Mouse (Mus musculus): ENCODE measurements around the gene Rasal2. TPM values are rescaled to one million over a fixed set of nuclear protein-coding genes. Genes with fewer than 3 reads are reported as not detected.

Rasal2 gene
- total and polyA plus RNA-seq, 3 experiments, result 1.5 to 3.2 TPM; not detected in 1

DNA sequence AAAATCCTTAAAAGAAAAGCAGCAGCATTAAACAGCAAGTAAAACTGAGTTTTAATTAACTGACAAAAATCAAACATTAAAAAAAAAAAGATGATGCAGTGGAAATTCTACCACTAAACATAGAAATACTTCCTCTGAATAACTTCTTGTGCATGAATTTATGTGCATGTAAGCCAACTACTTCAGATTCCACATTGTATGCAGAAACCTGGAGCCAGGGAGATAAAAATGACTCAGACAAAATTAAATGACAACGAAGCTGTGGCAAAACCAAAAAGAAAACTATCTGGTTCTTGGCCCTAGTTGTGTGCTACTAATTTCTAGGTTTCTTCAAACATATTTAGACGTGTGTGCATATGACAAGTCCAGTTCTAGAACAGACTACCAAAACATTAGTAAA, 2.7 kb downstream of the Rasal2 start:
- Histone ChIP-seq H3K36me3 (ENCODE audit: control insufficient read depth in 1 of 2, insufficient read depth in 2 of 2, low read length in 2 of 2) (peaks cover 0 to 24% of the 10 kb centered on the region in 2 experiments; a peak in 2 of 4 replicates), H3K27me3 (ENCODE audit: control insufficient read depth in 1 of 2, insufficient read depth in 2 of 2, low read length in 2 of 2) (no peaks in the 10 kb centered on the region), H3K4me3 (ENCODE audit: control insufficient read depth in 1 of 2, insufficient read depth in 1 of 2, low read depth in 2 of 2, low read length in 2 of 2) (peak overlapping the region in 1 of 2 experiments; percentile 46; a peak in 2 of 4 replicates), H3K9me3 (replicated peaks; ENCODE audit: insufficient read depth, low read length) (no peaks in the 10 kb centered on the region), H3K4me1 (ENCODE audit: control insufficient read depth in 1 of 2, insufficient read depth in 2 of 2, low read length in 2 of 2) (peaks cover 12 to 16% of the 10 kb centered on the region in 2 experiments), H3K9ac (ENCODE audit: control insufficient read depth, low read depth, low read length, poor library complexity, severe bottlenecking) (no peak overlapping the region), H3K27ac (ENCODE audit: control insufficient read depth, low read depth, low read length) (0 out of 2 replicates have a peak overlapping the region, but pooled peaks have one; percentile 4), H3K79me2 (ENCODE audit: control insufficient read depth, insufficient read depth, low read length, poor library complexity) (peaks cover 11% of the 10 kb centered on the region)
- TF ChIP-seq SIN3A (IDR thresholded peaks at IDR 0.05; ENCODE audit: low read length), result no peak; the same call in 1 of the 2 replicates
- TF ChIP-seq RCOR1 (IDR thresholded peaks at IDR 0.05; ENCODE audit: low read depth, low read length), result no peak
- no peak for TF ChIP-seq HCFC1 (IDR thresholded peaks at IDR 0.05; ENCODE audit: low read depth, low read length)
- peak; percentile 36; the same call in 1 of the 2 replicates for TF ChIP-seq TCF12 (IDR thresholded peaks at IDR 0.05; ENCODE audit: low read depth, low read length)
- no peak for TF ChIP-seq MYC (IDR thresholded peaks at IDR 0.05; ENCODE audit: low read depth, low read length)
- TF ChIP-seq GATA1 (IDR thresholded peaks at IDR 0.05; ENCODE audit: low read depth, low read length), result peak; percentile 69
- TF ChIP-seq E2F4 (IDR thresholded peaks at IDR 0.05; ENCODE audit: borderline replicate concordance, low read depth, low read length), result no peak
- TF ChIP-seq MEF2A (IDR thresholded peaks at IDR 0.05; ENCODE audit: extremely low read depth, insufficient replicate concordance, low read depth, low read length, poor library complexity, severe bottlenecking), result no peak
- TF ChIP-seq ETS1 (IDR thresholded peaks at IDR 0.05; ENCODE audit: low read depth, low read length), result 0 out of 2 replicates have a peak, but pooled peaks have one; percentile 19
- TF ChIP-seq TAL1 (IDR thresholded peaks at IDR 0.05; ENCODE audit: low read length), result peak; percentile 69
- no peak for TF ChIP-seq CTCF (IDR thresholded peaks at IDR 0.05 in 2 of 3, conservative IDR thresholded peaks at IDR 0.05 in 1 of 3; ENCODE audit: control insufficient read depth in 1 of 3, insufficient read depth in 1 of 3, low read depth in 2 of 3, low read length in 3 of 3, poor library complexity in 1 of 3, severe bottlenecking in 1 of 3)
- peak; percentile 55 to 76 for TF ChIP-seq EP300 (IDR thresholded peaks at IDR 0.05; ENCODE audit: low read depth in 1 of 2, low read length in 2 of 2)
- TF ChIP-seq GABPA (IDR thresholded peaks at IDR 0.05; ENCODE audit: low read depth, low read length), result no peak
- TF ChIP-seq ELF1 (IDR thresholded peaks at IDR 0.05; ENCODE audit: low read depth, low read length), result no peak
- DNase-seq (ENCODE audit: low read depth, low spot score), result peak; percentile 63

DNA sequence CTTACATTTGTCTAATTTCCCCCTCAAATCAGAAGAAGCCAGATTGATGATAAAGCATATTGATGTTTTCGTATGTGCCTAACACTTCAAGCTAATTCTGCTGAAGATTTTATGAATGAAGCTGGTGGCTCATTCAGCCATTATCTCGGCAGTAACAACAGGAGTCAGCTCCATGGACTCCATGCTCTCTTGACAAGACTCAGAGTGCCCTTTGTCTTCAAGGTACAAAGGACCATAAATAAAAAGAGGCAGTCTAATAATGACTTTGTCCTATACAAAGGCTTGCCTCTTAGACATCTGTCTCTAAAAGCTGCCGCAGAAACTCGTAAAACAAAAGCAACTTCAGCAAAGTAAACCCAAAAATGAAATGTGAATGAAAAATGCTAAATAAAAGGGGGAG, 24.4 kb downstream of the Rasal2 start:
- no peaks in the 10 kb centered on the region for H3K4me1 ChIP-seq (ENCODE audit: control insufficient read depth in 1 of 2, insufficient read depth in 2 of 2, low read length in 2 of 2)

More for the DNA sequence above, 24.4 kb downstream of the Rasal2 start:
- Histone ChIP-seq H3K4me3 (ENCODE audit: control insufficient read depth in 1 of 2, insufficient read depth in 1 of 2, low read depth in 2 of 2, low read length in 2 of 2) (no peak overlapping the region), H3K36me3 (ENCODE audit: control insufficient read depth in 1 of 2, insufficient read depth in 2 of 2, low read length in 2 of 2) (no peaks in the 10 kb centered on the region), H3K9ac (ENCODE audit: control insufficient read depth, low read depth, low read length, poor library complexity, severe bottlenecking) (no peak overlapping the region), H3K27me3 (ENCODE audit: control insufficient read depth in 1 of 2, insufficient read depth in 2 of 2, low read length in 2 of 2) (no peaks in the 10 kb centered on the region), H3K9me3 (replicated peaks; ENCODE audit: insufficient read depth, low read length) (no peaks in the 10 kb centered on the region), H3K27ac (ENCODE audit: control insufficient read depth, low read depth, low read length) (no peak overlapping the region), H3K79me2 (ENCODE audit: control insufficient read depth, insufficient read depth, low read length, poor library complexity) (no peaks in the 10 kb centered on the region)
- no peak for DNase-seq (ENCODE audit: low read depth, low spot score)
- TF ChIP-seq MEF2A (IDR thresholded peaks at IDR 0.05; ENCODE audit: extremely low read depth, insufficient replicate concordance, low read depth, low read length, poor library complexity, severe bottlenecking) (no peak), MAFK (IDR thresholded peaks at IDR 0.05; ENCODE audit: borderline replicate concordance, low read depth, low read length) (no peak), TBP (IDR thresholded peaks at IDR 0.05; ENCODE audit: low read depth, low read length) (no peak), EP300 (IDR thresholded peaks at IDR 0.05; ENCODE audit: low read depth in 1 of 2, low read length in 2 of 2) (no peak), SMC3 (IDR thresholded peaks at IDR 0.05; ENCODE audit: low read depth, low read length) (no peak), MAX (IDR thresholded peaks at IDR 0.05; ENCODE audit: low read length) (no peak), ETS1 (IDR thresholded peaks at IDR 0.05; ENCODE audit: low read depth, low read length) (no peak), CHD1 (IDR thresholded peaks at IDR 0.05; ENCODE audit: low read depth, low read length) (no peak), RCOR1 (IDR thresholded peaks at IDR 0.05; ENCODE audit: low read depth, low read length) (no peak), USF2 (IDR thresholded peaks at IDR 0.05; ENCODE audit: borderline replicate concordance in 1 of 2, insufficient read depth in 1 of 2, low read depth in 1 of 2, low read length in 2 of 2) (no peak), HCFC1 (IDR thresholded peaks at IDR 0.05; ENCODE audit: low read depth, low read length) (no peak), MYC (IDR thresholded peaks at IDR 0.05; ENCODE audit: low read depth, low read length) (no peak), USF1 (IDR thresholded peaks at IDR 0.05; ENCODE audit: low read depth, low read length) (no peak), MYB (IDR thresholded peaks at IDR 0.05; ENCODE audit: low read depth, low read length) (no peak)

Measured in MEL (cell line).